Mouse (Mus musculus): ENCODE results near the gene Evi5. TPM values are rescaled to one million over a fixed set of nuclear protein-coding genes. Genes with fewer than 3 reads are reported as not detected.

Evi5 gene
- total and polyA plus RNA-seq, 3 experiments = 4.6 to 8.4 TPM; not detected in 1

- Histone ChIP-seq H3K79me2 (ENCODE audit: control insufficient read depth, insufficient read depth, low read length, poor library complexity) (peaks cover under 1% of the 10 kb centered on the region; the same call in 1 of the 2 replicates), H3K4me1 (ENCODE audit: control insufficient read depth in 1 of 2, insufficient read depth in 2 of 2, low read length in 2 of 2) (peaks cover 7 to 19% of the 10 kb centered on the region in 2 experiments), H3K9me3 (replicated peaks; ENCODE audit: insufficient read depth, low read length) (no peaks in the 10 kb centered on the region), H3K27me3 (ENCODE audit: control insufficient read depth in 1 of 2, insufficient read depth in 2 of 2, low read length in 2 of 2) (no peaks in the 10 kb centered on the region), H3K4me3 (ENCODE audit: control insufficient read depth in 1 of 2, insufficient read depth in 1 of 2, low read depth in 2 of 2, low read length in 2 of 2) (peak overlapping the region; percentile 2 to 22; a peak in 2 of 4 replicates), H3K36me3 (ENCODE audit: control insufficient read depth in 1 of 2, insufficient read depth in 2 of 2, low read length in 2 of 2) (peaks cover 0 to 32% of the 10 kb centered on the region in 2 experiments; a peak in 2 of 4 replicates), H3K9ac (ENCODE audit: control insufficient read depth, low read depth, low read length, poor library complexity, severe bottlenecking) (peak overlapping the region; percentile 34), H3K27ac (ENCODE audit: control insufficient read depth, low read depth, low read length) (peak overlapping the region; percentile 94)
- DNase-seq (ENCODE audit: low read depth, low spot score) = peak; percentile 88
- no peak for TF ChIP-seq HCFC1 (IDR thresholded peaks at IDR 0.05; ENCODE audit: low read depth, low read length)
- no peak for TF ChIP-seq CHD1 (IDR thresholded peaks at IDR 0.05; ENCODE audit: low read depth, low read length)
- no peak for TF ChIP-seq MEF2A (IDR thresholded peaks at IDR 0.05; ENCODE audit: extremely low read depth, insufficient replicate concordance, low read depth, low read length, poor library complexity, severe bottlenecking)
- no peak for TF ChIP-seq NELFE (IDR thresholded peaks at IDR 0.05; ENCODE audit: low read depth, low read length)
- no peak for TF ChIP-seq ELF1 (IDR thresholded peaks at IDR 0.05; ENCODE audit: low read depth, low read length)
- TF ChIP-seq RCOR1 (IDR thresholded peaks at IDR 0.05; ENCODE audit: low read depth, low read length) = peak; percentile 71; the same call in 1 of the 2 replicates
- peak; percentile 96 for TF ChIP-seq TCF12 (IDR thresholded peaks at IDR 0.05; ENCODE audit: low read depth, low read length)
- TF ChIP-seq MYB (IDR thresholded peaks at IDR 0.05; ENCODE audit: low read depth, low read length) = no peak
- no peak for TF ChIP-seq USF2 (IDR thresholded peaks at IDR 0.05; ENCODE audit: borderline replicate concordance in 1 of 2, insufficient read depth in 1 of 2, low read depth in 1 of 2, low read length in 2 of 2)
- TF ChIP-seq E2F4 (IDR thresholded peaks at IDR 0.05; ENCODE audit: borderline replicate concordance, low read depth, low read length) = no peak
- TF ChIP-seq NRF1 (IDR thresholded peaks at IDR 0.05; ENCODE audit: insufficient read depth, low read depth, low read length, poor library complexity, severe bottlenecking) = no peak
- no peak for TF ChIP-seq MAX (IDR thresholded peaks at IDR 0.05; ENCODE audit: low read length)
- TF ChIP-seq MAZ (IDR thresholded peaks at IDR 0.05; ENCODE audit: low read depth, low read length) = no peak
- TF ChIP-seq USF1 (IDR thresholded peaks at IDR 0.05; ENCODE audit: low read depth, low read length) = no peak
- no peak for TF ChIP-seq GABPA (IDR thresholded peaks at IDR 0.05; ENCODE audit: low read depth, low read length)
- peak; percentile 65; the same call in 1 of the 2 replicates for TF ChIP-seq SIN3A (IDR thresholded peaks at IDR 0.05; ENCODE audit: low read length)
- TF ChIP-seq ZKSCAN1 (IDR thresholded peaks at IDR 0.05; ENCODE audit: low read depth, low read length) = no peak
- TF ChIP-seq ZMIZ1 (IDR thresholded peaks at IDR 0.05; ENCODE audit: low read depth, low read length) = no peak
- 0 out of 4 replicates have a peak, but pooled peaks of 1 of the 2 experiments have one; percentile 26 for TF ChIP-seq POLR2A (IDR thresholded peaks at IDR 0.05; ENCODE audit: control insufficient read depth in 1 of 2, insufficient read depth in 1 of 2, low read depth in 1 of 2, low read length in 2 of 2, poor library complexity in 1 of 2)
- TF ChIP-seq TBP (IDR thresholded peaks at IDR 0.05; ENCODE audit: low read depth, low read length) = 0 out of 2 replicates have a peak, but pooled peaks have one; percentile 31
- peak; percentile 91 to 94 for TF ChIP-seq EP300 (IDR thresholded peaks at IDR 0.05; ENCODE audit: low read depth in 1 of 2, low read length in 2 of 2)
- TF ChIP-seq CHD2 (IDR thresholded peaks at IDR 0.05; ENCODE audit: low read length) = no peak
- no peak for TF ChIP-seq MAFK (IDR thresholded peaks at IDR 0.05; ENCODE audit: borderline replicate concordance, low read depth, low read length)
- TF ChIP-seq ZC3H11A (IDR thresholded peaks at IDR 0.05; ENCODE audit: low read depth, low read length) = no peak
- TF ChIP-seq POLR2AphosphoS2 (IDR thresholded peaks at IDR 0.05; ENCODE audit: low read length) = no peak
- TF ChIP-seq ETS1 (IDR thresholded peaks at IDR 0.05; ENCODE audit: low read depth, low read length) = peak; percentile 87
- no peak for TF ChIP-seq UBTF (IDR thresholded peaks at IDR 0.05; ENCODE audit: borderline replicate concordance, insufficient read depth, low read depth, low read length)
- TF ChIP-seq RAD21 (IDR thresholded peaks at IDR 0.05; ENCODE audit: low read depth, low read length) = no peak
- no peak for TF ChIP-seq CTCF (IDR thresholded peaks at IDR 0.05 in 2 of 3, conservative IDR thresholded peaks at IDR 0.05 in 1 of 3; ENCODE audit: control insufficient read depth in 1 of 3, insufficient read depth in 1 of 3, low read depth in 2 of 3, low read length in 3 of 3, poor library complexity in 1 of 3, severe bottlenecking in 1 of 3)
- peak; percentile 60; the same call in 1 of the 2 replicates for TF ChIP-seq BHLHE40 (IDR thresholded peaks at IDR 0.05; ENCODE audit: borderline replicate concordance, low read depth, low read length)
- TF ChIP-seq KAT2A (conservative IDR thresholded peaks at IDR 0.05; ENCODE audit: low read depth, low read length) = no peak
- peak; percentile 95 for TF ChIP-seq GATA1 (IDR thresholded peaks at IDR 0.05; ENCODE audit: low read depth, low read length)
- TF ChIP-seq SMC3 (IDR thresholded peaks at IDR 0.05; ENCODE audit: low read depth, low read length) = no peak
- TF ChIP-seq JUND (IDR thresholded peaks at IDR 0.05; ENCODE audit: low read depth, low read length) = no peak
- TF ChIP-seq MYC (IDR thresholded peaks at IDR 0.05; ENCODE audit: low read depth, low read length) = peak; percentile 50; the same call in 1 of the 2 replicates
- no peak for TF ChIP-seq ZNF384 (IDR thresholded peaks at IDR 0.05; ENCODE audit: low read depth, low read length)
- peak; percentile 63 for TF ChIP-seq MXI1 (IDR thresholded peaks at IDR 0.05; ENCODE audit: low read depth, low read length)
These were observed 1.0 kb downstream of the Evi5 start for GRCm38 (mm10) chr5:107873886-107874302.

Data from MEL (cell line).